Mouse (Mus musculus) thymus, postnatal 25 days (tissue): ENCODE data around the gene Cfap298.

Source experiments
- DNase-seq: peaks from one replicate; pipeline ENCODE4 v3.0.0; 2022

The Cfap298 gene

GRCm38 (mm10) chr16:90934687-90935328 lies at the start of gene Cfap298:
TSS of gene Cfap298 (minus strand) at chr16:90935114.
- DNase-seq: peak; percentile 92

GRCm38 (mm10) chr16:90971004-90971403 lies 36.1 kb upstream of the Cfap298 start:
- no peak for DNase-seq

GRCm38 (mm10) chr16:90966241-90966640 lies 31.3 kb upstream of the Cfap298 start:
- DNase-seq: no peak

- DNase-seq: no peak
These were observed 29.4 kb upstream of the Cfap298 start for GRCm38 (mm10) chr16:90964302-90964701.

GRCm38 (mm10) chr16:90963866-90964265 lies 29.0 kb upstream of the Cfap298 start:
- DNase-seq: no peak

- DNase-seq: no peak
These were observed 28.3 kb upstream of the Cfap298 start for GRCm38 (mm10) chr16:90963231-90963630.

GRCm38 (mm10) chr16:90958301-90959085 lies 23.6 kb upstream of the Cfap298 start:
- DNase-seq: no peak

GRCm38 (mm10) chr16:90955494-90955893 lies 20.6 kb upstream of the Cfap298 start:
- DNase-seq: no peak

GRCm38 (mm10) chr16:90953770-90954169 lies 18.9 kb upstream of the Cfap298 start:
- no peak for DNase-seq

GRCm38 (mm10) chr16:90953147-90953546 lies 18.2 kb upstream of the Cfap298 start:
- DNase-seq: no peak

- DNase-seq: no peak
These were observed 15.5 kb upstream of the Cfap298 start for GRCm38 (mm10) chr16:90950354-90950963.

GRCm38 (mm10) chr16:90946977-90947376 lies 12.1 kb upstream of the Cfap298 start:
- no peak for DNase-seq

- no peak for DNase-seq
These were observed 6.3 kb upstream of the Cfap298 start for GRCm38 (mm10) chr16:90941246-90941645.

- no peak for DNase-seq
These were observed 674 bp downstream of the Cfap298 start for GRCm38 (mm10) chr16:90934193-90934686.

- DNase-seq: peak; percentile 7
These were observed 1.3 kb downstream of the Cfap298 start for GRCm38 (mm10) chr16:90933534-90934176.

GRCm38 (mm10) chr16:90927446-90927845 lies 7.5 kb downstream of the Cfap298 start:
- DNase-seq: no peak

- peak; percentile 33 for DNase-seq
These were observed 9.5 kb downstream of the Cfap298 start for GRCm38 (mm10) chr16:90925461-90925860.

- DNase-seq: no peak
These were observed 10.1 kb downstream of the Cfap298 start for GRCm38 (mm10) chr16:90924606-90925370.

- no peak for DNase-seq
These were observed 13.3 kb downstream of the Cfap298 start for GRCm38 (mm10) chr16:90921471-90922159.

GRCm38 (mm10) chr16:90917156-90917555 lies 17.8 kb downstream of the Cfap298 start:
- DNase-seq: no peak

GRCm38 (mm10) chr16:90916040-90916481 lies 18.9 kb downstream of the Cfap298 start:
- no peak for DNase-seq

GRCm38 (mm10) chr16:90911766-90912165 lies 23.1 kb downstream of the Cfap298 start:
- DNase-seq: no peak
